Mouse (Mus musculus) megakaryocyte, adult 5-6 weeks (primary cell): ENCODE measurements around the gene Agbl3. TPM values are rescaled to one million over a fixed set of nuclear protein-coding genes. Genes with fewer than 3 reads are reported as not detected.

ENCODE experiments used
- ATAC-seq: 2 replicates; pipeline ENCODE4 v1.8.0; 2016; ENCODE audit warnings: mild to moderate bottlenecking, inconsistent platforms; ENCODE audit not compliant: poor library complexity, severe bottlenecking
- total RNA-seq, 2 experiments: library from RNA; stranded (forward) in 1 of 2; stranded (reverse) in 1 of 2; fragments of 153-499, 151-499 nt in 1 of 2; fragments of 221-1000, 200-1000 nt in 1 of 2; gene quantifications; 2 replicates each; pipeline versions ENCODE4 v1.2.3 to v1.2.4; 2015 to 2017

Gene Agbl3
- total RNA-seq, 2 experiments from 2014 or later = 1.1 to 2.3 TPM

- ATAC-seq = no peak
Measured at GRCm38 (mm10) chr6:34782493-34782892, 2.3 kb downstream of the Agbl3 start.

- ATAC-seq = no peak
Measured at GRCm38 (mm10) chr6:34796881-34797280, 16.6 kb downstream of the Agbl3 start.

GRCm38 (mm10) chr6:34797887-34798286 is 17.7 kb downstream of the Agbl3 start:
- no peak for ATAC-seq

GRCm38 (mm10) chr6:34805582-34805981 is 25.4 kb downstream of the Agbl3 start:
- no peak for ATAC-seq

- peak; percentile 63; the same call in 1 of the 2 replicates for ATAC-seq
Measured at GRCm38 (mm10) chr6:34810651-34811050, 30.4 kb downstream of the Agbl3 start.

GRCm38 (mm10) chr6:34824406-34824805 is 44.2 kb downstream of the Agbl3 start:
- ATAC-seq = no peak

DNA sequence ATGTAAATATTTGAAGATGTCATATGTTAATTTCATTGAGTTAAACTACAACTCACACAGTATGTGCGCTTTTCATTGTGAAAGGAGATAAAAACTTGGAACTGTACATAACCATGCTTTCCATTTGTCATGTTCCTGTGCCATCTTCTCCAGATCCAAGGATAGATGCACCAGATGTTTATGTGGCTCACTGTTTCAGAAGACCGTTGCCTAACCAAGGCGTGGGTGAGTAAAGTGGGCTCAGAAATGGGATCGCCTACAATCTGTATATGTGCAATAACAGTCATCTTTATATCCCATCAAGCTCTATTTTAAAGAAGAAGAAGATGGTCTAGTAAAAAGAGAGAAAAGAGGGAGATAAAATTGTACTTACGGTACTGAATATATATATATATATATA is 52.1 kb downstream of the Agbl3 start:
- no peak for ATAC-seq

DNA sequence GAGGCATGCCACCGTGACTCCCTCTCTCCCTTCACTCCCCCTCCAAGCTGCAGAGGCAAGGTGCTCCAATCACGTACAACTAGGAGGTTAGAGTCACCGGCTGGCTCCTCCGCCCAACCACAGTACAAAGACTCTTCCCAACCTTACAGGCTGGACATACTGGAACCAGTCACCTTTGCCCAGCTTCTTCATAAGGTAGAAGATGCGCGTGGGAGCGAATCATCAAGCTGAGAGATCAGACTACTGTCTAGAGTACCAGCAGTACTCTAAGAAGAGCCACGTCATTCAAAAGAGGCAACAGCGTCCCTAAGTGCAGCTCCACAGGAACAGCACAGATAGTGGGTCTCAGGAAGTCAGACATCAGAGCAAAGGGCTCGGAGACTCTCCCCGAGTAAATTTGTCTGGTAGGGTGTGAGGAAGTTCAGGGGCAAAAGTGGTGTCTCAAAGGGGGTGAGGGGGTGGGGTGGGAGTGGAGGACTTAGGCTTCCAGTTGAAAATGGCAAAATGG is 81.4 kb downstream of the Agbl3 start:
- 0 out of 2 replicates have a peak, but pooled peaks have one; percentile 11 for ATAC-seq

DNA sequence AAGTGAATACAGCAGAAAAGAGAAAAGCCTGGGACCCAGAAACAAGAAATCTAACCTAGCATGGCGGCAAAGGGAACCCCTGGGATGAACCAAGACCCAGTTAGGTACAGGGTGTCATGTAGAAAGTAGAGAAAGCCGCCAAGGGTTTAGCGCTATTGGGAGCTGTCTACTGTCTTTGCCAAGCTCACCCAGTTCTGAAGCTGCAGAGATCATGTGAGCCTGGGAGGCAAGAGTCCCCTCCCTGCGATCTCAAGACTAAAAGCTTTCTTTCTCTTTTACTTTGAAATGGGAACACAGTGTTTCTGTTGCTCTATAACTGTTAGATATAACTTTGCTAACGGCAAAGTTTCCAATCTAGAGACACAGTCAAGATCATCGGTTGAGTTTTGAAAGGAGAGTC is 82.1 kb downstream of the Agbl3 start:
- peak; percentile 51 for ATAC-seq

DNA sequence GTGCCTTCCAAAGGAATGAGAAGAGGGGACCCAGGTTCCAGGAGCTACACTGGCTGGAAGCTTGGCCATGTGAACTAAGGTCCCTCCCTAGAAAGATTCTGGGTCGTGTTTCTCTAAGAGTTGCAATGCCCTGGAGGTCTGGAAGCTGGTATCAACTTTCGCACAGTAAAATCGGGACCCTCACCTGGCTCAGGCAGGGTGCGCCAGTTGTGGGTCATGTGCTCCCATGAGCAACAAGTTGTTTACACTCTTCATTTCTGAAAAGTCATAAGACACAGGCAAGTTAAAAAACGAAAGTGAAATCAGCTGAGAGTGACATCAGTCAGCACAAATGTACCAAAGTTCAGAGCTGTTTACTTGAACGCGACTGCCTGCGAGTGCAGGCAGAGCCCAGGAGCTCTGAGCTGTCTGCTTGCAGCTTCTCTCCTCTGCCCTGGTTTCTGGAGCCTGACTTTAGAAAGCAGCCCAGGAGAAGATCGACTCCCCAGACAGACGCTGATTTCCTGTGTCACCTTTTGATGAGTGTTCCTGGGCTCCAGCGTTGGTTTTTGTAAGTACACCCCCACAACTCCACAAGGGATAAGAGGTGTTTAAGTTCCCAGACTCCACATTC is 82.7 kb downstream of the Agbl3 start, which contains the start of gene Tmem140:
Gene Tmem140, plus strand, starts transcription at position 356 of the 613 bp plus-strand sequence.
- peak; percentile 68 for ATAC-seq

DNA sequence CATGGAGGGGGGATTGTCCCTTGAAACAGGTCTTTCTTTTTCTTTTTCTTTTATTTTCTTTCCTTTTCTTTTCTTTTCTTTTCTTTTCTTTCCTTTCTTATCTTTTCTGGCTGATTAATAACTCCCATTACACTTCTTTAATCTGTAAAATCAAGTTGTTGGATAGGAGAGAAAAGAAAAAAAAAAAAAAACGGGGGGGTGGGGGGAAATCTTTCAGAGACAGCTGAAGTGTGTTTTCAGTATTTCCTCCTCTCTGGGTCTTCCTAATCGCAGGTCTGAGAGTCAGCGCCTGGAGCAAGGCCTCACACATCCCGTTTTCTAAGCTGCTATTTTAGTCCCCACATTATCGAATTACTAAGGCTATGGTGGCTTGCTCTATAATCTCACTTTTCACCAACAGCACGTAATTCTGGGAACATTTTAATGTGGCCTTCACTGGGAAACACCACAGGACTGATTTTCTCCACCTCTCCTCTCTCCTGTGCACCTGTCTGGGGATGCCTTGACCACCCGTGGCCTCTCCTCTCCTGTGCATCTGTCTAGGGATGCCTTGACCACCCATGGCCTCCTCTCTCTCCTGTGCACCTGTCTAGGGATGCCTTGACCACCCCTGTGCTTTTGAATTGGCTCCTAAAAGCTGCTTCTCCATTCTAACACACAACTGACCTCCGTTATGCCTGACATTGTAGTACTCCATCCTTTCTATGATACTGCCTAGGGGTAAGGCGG is 83.7 kb downstream of the Agbl3 start:
- no peak for ATAC-seq

DNA sequence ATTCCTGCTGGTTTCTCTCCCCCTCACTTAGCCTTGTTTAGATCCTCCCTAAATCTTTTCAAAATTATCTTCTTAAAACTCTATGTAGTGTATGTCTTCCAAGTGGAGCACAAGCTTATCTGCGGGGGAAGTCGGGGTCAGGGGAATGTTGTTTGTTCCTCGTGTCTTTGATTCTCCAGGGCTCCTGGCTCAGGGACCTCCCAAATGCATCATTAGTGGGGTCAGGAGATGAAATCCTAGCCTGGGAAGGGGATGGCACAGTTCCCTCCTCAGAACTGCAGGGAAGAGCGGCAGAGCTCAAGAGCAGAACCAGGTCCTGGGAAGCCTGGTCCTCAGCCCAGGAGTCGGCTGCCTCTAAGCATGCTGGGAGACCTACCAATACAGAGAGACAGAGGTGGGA is 85.0 kb downstream of the Agbl3 start:
- ATAC-seq = no peak

GRCm38 (mm10) chr6:34865711-34866593 is 85.7 kb downstream of the Agbl3 start:
- ATAC-seq = no peak

DNA sequence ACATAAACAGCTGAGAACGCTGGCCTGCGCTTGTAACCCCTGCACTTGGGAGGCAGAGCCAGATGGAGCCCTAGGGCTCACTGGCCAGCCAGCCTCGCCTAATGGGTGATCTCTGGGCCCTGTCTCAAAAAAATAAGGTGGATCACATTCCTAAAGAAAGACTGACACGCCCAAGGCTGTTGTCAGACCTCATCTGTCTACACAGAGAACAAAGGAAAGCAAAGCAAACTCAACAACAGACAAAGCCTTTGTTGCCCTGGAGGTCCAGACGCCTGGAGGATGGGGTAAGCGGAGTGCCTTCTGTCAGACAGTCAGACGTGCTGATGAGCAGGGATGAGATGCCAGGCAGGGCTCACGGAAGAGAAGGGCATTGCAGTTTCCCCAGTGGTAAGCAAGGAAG is 86.6 kb downstream of the Agbl3 start:
- ATAC-seq = no peak

DNA sequence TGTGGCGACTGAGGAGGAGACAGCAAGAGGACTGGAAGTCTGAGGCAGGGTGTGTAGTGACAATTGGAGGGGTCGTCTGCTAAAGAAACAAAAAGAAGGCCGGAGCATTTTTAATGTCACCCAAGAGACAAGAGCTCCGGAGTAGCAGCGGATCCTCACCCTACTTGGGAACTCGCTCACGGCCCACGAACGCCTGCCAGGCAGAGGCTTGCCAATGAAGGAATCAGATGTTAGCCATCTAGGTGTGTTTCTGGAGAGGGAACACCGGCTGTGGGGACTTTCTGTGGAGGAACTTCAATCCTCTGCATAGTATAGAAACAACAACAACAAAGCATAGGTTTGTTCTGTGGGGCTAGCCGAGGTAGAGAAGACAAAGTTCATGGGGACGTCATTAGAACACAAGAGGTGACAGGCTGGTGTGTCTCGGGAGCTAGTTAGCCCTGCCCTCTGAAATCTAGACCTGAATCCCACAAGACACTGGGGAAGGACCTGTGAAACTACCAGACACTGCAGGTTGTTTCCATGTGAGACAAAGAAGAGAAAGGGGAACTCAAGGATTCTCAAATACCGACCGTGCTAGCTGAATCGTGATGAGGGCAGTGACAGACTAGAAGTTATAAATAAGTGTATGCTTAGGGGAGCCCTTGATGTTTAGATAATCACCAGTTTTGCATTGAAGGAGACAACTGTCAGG is 87.2 kb downstream of the Agbl3 start:
- no peak for ATAC-seq

- ATAC-seq = no peak
Measured at GRCm38 (mm10) chr6:34867995-34868350, 87.7 kb downstream of the Agbl3 start.

DNA sequence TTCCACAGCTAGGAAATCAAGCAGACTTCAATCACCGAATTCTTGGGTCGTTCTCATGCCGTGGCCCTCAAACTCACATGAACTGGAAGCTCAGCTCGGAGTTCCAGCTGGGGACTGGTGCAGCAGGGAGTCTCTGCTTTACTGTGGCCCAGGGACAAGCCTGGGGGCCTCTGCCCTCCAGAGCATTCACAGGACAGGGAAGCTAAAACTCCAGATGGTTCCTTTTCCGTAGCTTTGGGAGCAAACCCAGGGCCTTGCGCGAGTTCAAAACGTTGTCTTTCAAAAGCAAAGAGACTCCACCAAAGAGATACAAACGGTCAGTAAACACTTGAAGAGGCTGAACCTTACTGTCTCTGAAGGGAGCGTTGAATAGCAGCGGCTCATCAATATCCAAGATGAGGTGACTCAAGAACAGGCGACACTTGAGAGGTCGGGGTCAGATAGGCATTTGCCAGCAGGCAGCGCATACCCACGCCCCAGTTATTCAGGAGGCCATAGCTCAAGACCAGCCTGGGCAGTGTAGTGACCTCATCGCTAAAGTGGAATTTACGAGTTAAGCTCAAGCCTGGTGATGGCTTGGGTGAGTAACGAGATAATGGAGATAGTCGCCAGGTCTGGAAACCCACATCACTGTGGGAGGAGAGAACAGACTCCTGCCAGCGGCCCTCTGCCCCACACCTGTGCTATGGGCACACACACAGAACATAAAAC is 88.4 kb downstream of the Agbl3 start:
- ATAC-seq = no peak

- peak; percentile 87 for ATAC-seq
Measured at GRCm38 (mm10) chr6:34869225-34869915, 89.1 kb downstream of the Agbl3 start.

DNA sequence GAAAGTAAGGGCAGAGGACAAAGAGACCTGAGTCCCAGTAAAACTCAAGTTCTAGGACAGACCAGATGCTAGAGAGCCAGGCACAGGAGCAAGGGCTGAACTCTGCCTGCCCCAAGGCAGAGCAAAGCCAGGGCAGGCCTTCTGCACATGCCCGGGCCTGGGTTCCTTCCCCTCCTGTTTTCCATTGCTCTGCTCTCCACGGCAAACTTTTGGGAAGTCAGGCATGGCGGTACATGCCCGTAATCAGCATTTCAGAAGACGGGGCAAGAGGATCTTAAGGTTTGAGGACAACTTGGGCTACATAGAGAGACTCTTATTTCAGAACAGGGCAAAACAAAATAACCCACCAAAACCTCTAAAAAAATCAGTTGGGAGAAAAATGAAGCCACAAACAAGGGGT is 89.9 kb downstream of the Agbl3 start:
- no peak for ATAC-seq
